Comparison of ENCODE assay signal across 26 mouse cellular contexts in genomic region chr3:6649411-6649810, GRCm38 (mm10). TPM values are rescaled to one million over a fixed set of nuclear protein-coding genes. Genes with fewer than 3 reads are reported as not detected.
DNase-seq lines count a peak whose midpoint lies in the region; ATAC-seq lines count a peak whose summit lies in the region.
"Had no signal": no experiment of that assay in that cellular context is flagged by ENCODE, and none has a peak within 500 bp of the region (broad histone marks: within the 10 kb centered on the region; RNA-seq: fewer than 3 reads in every experiment).

No protein-coding gene starts in this region.

- H3K27me3 ChIP-seq in kidney, embryonic 16.5 days (ENCODE audit: insufficient read depth, low read length) = no peaks in the 10 kb centered on the region
- H3K27me3 ChIP-seq: embryonic facial prominence, embryonic 13.5 days; embryonic facial prominence, embryonic 15.5 days; forebrain, embryonic 12.5 days had no signal

- WGBS in kidney, embryonic 16.5 days = 72% methylated on average over 2 of the region's 2 CpGs

- peak; percentile 4 for DNase-seq in kidney, adult 18-20 months
- peak; percentile 47 to 51 for DNase-seq in kidney, adult 8-10 months
- DNase-seq in kidney, postnatal 10 days = no peak
- peak; percentile 3 to 32 for DNase-seq in kidney, postnatal 25 days
- DNase-seq in kidney, postnatal 4 days = no peak
- no peak for DNase-seq in neural tube, embryonic 10.5 days (ENCODE audit: extremely low spot score, low spot score)
- DNase-seq: adrenal gland, adult 2 months; adrenal gland, postnatal 10 days; adrenal gland, postnatal 25 days; cerebellum, adult 11 months; cerebellum, adult 18-20 months; cerebellum, adult 8-10 months; cerebellum, adult 9-11 months; cerebellum, postnatal 14 days; cerebellum, postnatal 36 days; embryo, embryonic 11 days had no signal

- H3K9ac ChIP-seq in kidney, embryonic 16.5 days (replicated peaks; ENCODE audit: low read length) = no peak overlapping the region
- H3K9ac ChIP-seq: embryonic facial prominence, embryonic 13.5 days; embryonic facial prominence, embryonic 15.5 days; forebrain, embryonic 12.5 days had no signal

- no peaks in the 10 kb centered on the region for H3K36me3 ChIP-seq in kidney, embryonic 16.5 days (ENCODE audit: insufficient read depth, low read length)
- H3K36me3 ChIP-seq: embryonic facial prominence, embryonic 13.5 days; embryonic facial prominence, embryonic 15.5 days; forebrain, embryonic 10.5 days; forebrain, embryonic 12.5 days had no signal

- no peaks in the 10 kb centered on the region for H3K9me3 ChIP-seq in kidney, embryonic 16.5 days (ENCODE audit: low read length)
- H3K9me3 ChIP-seq: embryonic facial prominence, embryonic 13.5 days; embryonic facial prominence, embryonic 15.5 days; forebrain, embryonic 10.5 days; forebrain, embryonic 12.5 days had no signal

- H3K27ac ChIP-seq in kidney, embryonic 16.5 days (ENCODE audit: low read length) = no peak overlapping the region
- H3K27ac ChIP-seq: embryonic facial prominence, embryonic 13.5 days; embryonic facial prominence, embryonic 15.5 days; forebrain, embryonic 10.5 days; forebrain, embryonic 12.5 days had no signal

- no peak overlapping the region for H3K4me2 ChIP-seq in kidney, embryonic 16.5 days (replicated peaks; ENCODE audit: low read depth, low read length)
- H3K4me2 ChIP-seq: embryonic facial prominence, embryonic 13.5 days; embryonic facial prominence, embryonic 15.5 days; forebrain, embryonic 12.5 days had no signal

- H3K4me1 ChIP-seq in kidney, embryonic 16.5 days (ENCODE audit: insufficient read depth, low read length) = no peaks in the 10 kb centered on the region
- H3K4me1 ChIP-seq: embryonic facial prominence, embryonic 13.5 days; embryonic facial prominence, embryonic 15.5 days; forebrain, embryonic 10.5 days; forebrain, embryonic 12.5 days had no signal

- no peak overlapping the region for H3K4me3 ChIP-seq in kidney, embryonic 16.5 days (ENCODE audit: low read length)
- H3K4me3 ChIP-seq: embryonic facial prominence, embryonic 13.5 days; embryonic facial prominence, embryonic 15.5 days; erythroblast, embryonic 14.5 days; forebrain, embryonic 10.5 days; forebrain, embryonic 12.5 days had no signal

- ATAC-seq in kidney, embryonic 16.5 days (ENCODE audit: low FRiP score, low TSS enrichment) = no peak
- ATAC-seq: forebrain, embryonic 14.5 days had no signal

RNA-seq across cellular contexts. Expression of gene 1700008P02Rik, which starts 29.2 kb away (rescaled TPM):
- polyA plus RNA-seq in kidney, embryonic 16.5 days (2015; fragmentation: Nextera tagmentation; extraction: Ambion mirVana) = not detected in 2 replicates
- polyA plus RNA-seq: adrenal gland, adult 2 months; brain, embryonic 14.5 days; C2C12; embryonic facial prominence, embryonic 11.5 days; embryonic facial prominence, embryonic 13.5 days; embryonic facial prominence, embryonic 15.5 days; erythroblast, embryonic 14.5 days; forebrain, embryonic 10.5 days; forebrain, embryonic 12.5 days; forebrain, embryonic 14.5 days had no signal

Comparison
In these comparisons a context has a peak if more than half of its experiments do, and no peak if none do; other contexts are left out.
1. DNase-seq: peak in kidney, adult 18-20 months (single experiment), kidney, adult 8-10 months (2 of 2) and kidney, postnatal 25 days (2 of 2); none in kidney, postnatal 10 days (single experiment), kidney, postnatal 4 days (0 of 2) and neural tube, embryonic 10.5 days (single experiment).